Mouse (Mus musculus) stomach, embryonic 14.5 days (tissue): ENCODE results near the gene Szrd1. TPM values are rescaled to one million over a fixed set of nuclear protein-coding genes. Genes with fewer than 3 reads are reported as not detected.

Experiments used
- ATAC-seq: fragments of 200-750 bp; cut with Nextera tagmentation; 2 replicates; pipeline ENCODE4 v1.8.0; 2017; ENCODE audit warnings: low read depth, moderate TSS enrichment; ENCODE audit not compliant: insufficient number of reproducible peaks, insufficient read depth, low FRiP score
- H3K27ac ChIP-seq: fragments of 300-500 bp; sonication (generic); 2 replicates; pipeline ENCODE4 v1.5.1; 2014; ENCODE audit warnings: mild to moderate bottlenecking, low read length, moderate library complexity, mixed read lengths
- H3K27me3 ChIP-seq: fragments of 300-500 bp; sonication (generic); 2 replicates; pipeline ENCODE4 v1.6.1; 2014; ENCODE audit warnings: low read length, control low read depth, mixed read lengths; ENCODE audit not compliant: control insufficient read depth, insufficient read depth
- H3K36me3 ChIP-seq: fragments of 300-500 bp; sonication (generic); 2 replicates; pipeline ENCODE4 v1.6.1; 2014; ENCODE audit warnings: mild to moderate bottlenecking, control low read depth, low read length, moderate library complexity, mixed read lengths; ENCODE audit not compliant: control insufficient read depth, insufficient read depth
- H3K4me1 ChIP-seq: fragments of 300-500 bp; sonication (generic); 2 replicates; pipeline ENCODE4 v1.6.1; 2014; ENCODE audit warnings: low read length, control low read depth, mixed read lengths; ENCODE audit not compliant: control insufficient read depth, insufficient read depth
- H3K4me2 ChIP-seq: fragments of 300-500 bp; sonication (generic); replicated peaks from 2 replicates; pipeline ENCODE4 v1.6.1; 2014; ENCODE audit warnings: low read depth, low read length, control low read depth
- H3K4me3 ChIP-seq: fragments of 300-500 bp; sonication (generic); 2 replicates; pipeline ENCODE4 v1.5.1; 2014; ENCODE audit warnings: low read depth, low read length, control low read depth
- H3K9ac ChIP-seq: fragments of 300-500 bp; sonication (generic); replicated peaks from 2 replicates; pipeline ENCODE4 v1.6.1; 2014; ENCODE audit warnings: low read depth, mild to moderate bottlenecking, control low read depth, low read length, moderate library complexity, mixed read lengths
- H3K9me3 ChIP-seq: fragments of 300-500 bp; sonication (generic); 2 replicates; pipeline ENCODE4 v1.6.1; 2016; ENCODE audit warnings: low read depth, low read length, control low read depth; ENCODE audit not compliant: control insufficient read depth
- whole genome bisulfite sequencing: fragments of 180-500 bp; shearing (Covaris S2); extraction: QIAGEN DNeasy Blood & Tissue Kit; methylation state at CpG from one replicate; pipeline ENCODE4 v1.1.7; 2014; 5-methylcytosine and 5-hydroxymethylcytosine counted together
- polyA plus RNA-seq: library from polyadenylated mRNA; unstranded; fragments of >200 nt; fragmentation: Nextera tagmentation; extraction: Ambion mirVana; gene quantifications from 2 replicates; pipeline ENCODE4 v1.2.1, GENCODE M21; 2014

Szrd1 gene
- polyA plus RNA-seq, 1 experiment from 2014 or later: 35.3 TPM

DNA sequence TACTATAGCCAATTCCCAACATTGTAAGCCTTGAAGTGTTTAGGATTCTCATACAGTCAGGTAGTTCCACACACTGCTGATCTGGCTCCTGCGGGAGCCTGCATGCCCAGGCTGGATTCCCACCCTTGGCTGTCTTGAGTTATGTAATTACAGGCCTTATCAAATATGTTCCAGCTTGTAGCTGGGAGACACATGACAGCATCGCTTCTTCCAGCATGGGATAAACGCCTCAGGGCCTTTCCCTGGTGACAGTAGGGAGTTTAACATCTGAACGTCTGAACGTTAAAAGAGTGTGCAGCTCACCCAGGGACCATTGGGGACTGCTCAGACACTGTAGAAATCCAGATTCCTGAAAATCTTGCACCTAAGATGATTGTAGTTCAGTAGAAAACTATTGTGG, 36.2 kb upstream of the Szrd1 start:
- H3K27ac ChIP-seq: no peak overlapping the region
- no peak for ATAC-seq
- 79% methylated on average over 5 of the region's 5 CpGs for WGBS

DNA sequence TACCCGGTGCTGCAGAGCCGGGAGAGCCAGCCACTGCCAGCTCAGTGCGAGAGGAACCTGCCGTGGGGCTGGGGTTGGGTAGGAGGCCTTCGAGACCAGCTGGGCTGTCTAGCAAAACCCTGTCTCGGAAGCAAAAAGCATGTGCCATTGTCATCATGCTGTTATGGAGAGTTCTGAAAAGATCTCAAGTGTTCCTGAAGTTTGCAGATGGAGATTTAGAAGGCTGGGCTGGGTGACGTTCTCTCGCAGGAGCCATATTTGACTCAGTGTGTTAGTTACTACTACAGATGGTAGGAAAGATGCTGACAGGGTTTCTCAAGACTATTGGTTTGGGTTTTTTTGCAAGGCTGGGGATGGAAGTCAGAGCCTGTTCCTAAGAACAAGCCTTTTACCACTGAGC, 32.5 kb upstream of the Szrd1 start:
- 87% methylated on average over 8 of the region's 8 CpGs for WGBS
- Histone ChIP-seq H3K9ac (no peak overlapping the region), H3K4me3 (no peak overlapping the region), H3K27ac (no peak overlapping the region), H3K4me2 (no peak overlapping the region), H3K27me3 (no peaks in the 10 kb centered on the region), H3K9me3 (no peaks in the 10 kb centered on the region), H3K36me3 (peaks cover 21% of the 10 kb centered on the region; the same call in 1 of the 2 replicates), H3K4me1 (no peaks in the 10 kb centered on the region)
- ATAC-seq: no peak

More for the DNA sequence above, 36.2 kb upstream of the Szrd1 start:
- Histone ChIP-seq H3K4me1 (no peaks in the 10 kb centered on the region), H3K27me3 (no peaks in the 10 kb centered on the region), H3K36me3 (peaks cover 12% of the 10 kb centered on the region), H3K9me3 (no peaks in the 10 kb centered on the region), H3K4me3 (no peak overlapping the region), H3K4me2 (no peak overlapping the region), H3K9ac (no peak overlapping the region)

DNA sequence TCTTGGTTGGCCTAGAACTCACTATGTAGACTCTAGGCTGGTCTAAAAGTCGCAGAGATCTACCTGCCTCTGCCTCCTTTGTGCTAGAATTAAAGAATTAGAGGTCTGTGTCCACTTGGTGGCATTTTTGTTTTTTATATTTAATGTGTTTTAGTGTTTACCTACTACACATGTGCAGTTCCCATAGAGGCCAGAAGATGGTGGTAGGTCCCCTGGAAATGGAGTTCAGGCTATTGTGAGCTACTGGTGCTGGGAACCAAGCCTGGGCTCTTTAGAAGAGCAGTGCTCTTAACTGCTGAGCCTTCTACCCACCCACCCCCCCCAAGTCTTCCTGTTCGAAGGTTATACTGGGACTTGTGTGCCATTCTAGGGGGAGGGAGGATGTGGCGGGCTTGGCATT, 27.6 kb upstream of the Szrd1 start:
- H3K9me3 ChIP-seq: no peaks in the 10 kb centered on the region
- H3K36me3 ChIP-seq: peaks cover 21% of the 10 kb centered on the region; the same call in 1 of the 2 replicates
- no peak overlapping the region for H3K4me2 ChIP-seq
- H3K4me3 ChIP-seq: no peak overlapping the region
- H3K27me3 ChIP-seq: no peaks in the 10 kb centered on the region
- H3K27ac ChIP-seq: no peak overlapping the region
- H3K9ac ChIP-seq: no peak overlapping the region
- no peak for ATAC-seq
- no peaks in the 10 kb centered on the region for H3K4me1 ChIP-seq
- 93% methylated on average over 3 of the region's 3 CpGs for WGBS

DNA sequence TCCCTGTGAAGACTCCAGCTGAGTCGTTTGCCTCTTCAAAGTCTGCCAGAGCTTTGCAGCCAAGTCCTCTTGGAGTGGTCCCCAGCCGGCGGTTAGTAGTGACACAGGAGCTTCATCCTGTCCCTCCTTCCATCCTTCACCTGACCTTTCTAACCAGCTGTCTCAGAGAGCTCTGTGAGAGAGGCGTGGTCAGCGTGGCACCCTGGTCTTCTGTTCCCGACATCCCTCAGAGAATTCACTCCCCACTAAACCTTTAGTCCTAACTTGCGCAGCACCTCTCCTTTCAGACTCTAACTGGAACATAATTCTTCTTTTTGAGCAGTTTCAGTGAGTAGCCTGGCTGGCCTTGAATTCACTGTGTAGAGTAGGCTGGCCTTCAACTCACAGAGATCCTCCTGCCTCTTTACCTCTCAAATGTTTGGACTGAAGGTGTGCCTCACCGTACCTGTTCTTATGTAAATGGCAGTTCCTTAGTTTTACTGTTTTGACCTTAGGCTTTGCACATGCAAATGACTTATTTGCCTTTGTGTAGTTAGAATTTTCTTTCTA, 26.2 kb upstream of the Szrd1 start:
- no peak overlapping the region for H3K4me3 ChIP-seq

DNA sequence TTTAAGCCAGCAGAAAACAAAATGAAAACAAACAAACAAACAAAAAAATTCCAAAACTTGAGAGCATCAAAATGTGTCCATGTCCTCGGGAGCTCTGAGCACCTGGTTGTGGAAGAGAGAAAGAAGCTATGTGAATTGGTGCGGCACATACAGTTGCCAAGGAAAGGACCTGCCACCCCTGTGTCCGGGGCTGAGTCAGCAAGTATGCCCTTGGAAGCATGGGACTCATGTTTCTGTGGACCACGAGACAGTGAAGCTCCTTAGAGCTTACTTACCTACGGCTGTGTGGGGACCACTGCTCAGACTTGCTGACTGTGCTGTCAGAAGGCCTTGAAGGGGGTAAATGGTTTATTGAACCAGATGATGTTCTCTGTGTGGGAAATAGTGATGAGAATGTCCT, 24.2 kb upstream of the Szrd1 start:
- Histone ChIP-seq H3K4me1 (peaks cover 9% of the 10 kb centered on the region), H3K9ac (no peak overlapping the region), H3K36me3 (0 out of 2 replicates have a peak, but pooled peaks cover 2% of the 10 kb centered on the region), H3K9me3 (no peaks in the 10 kb centered on the region), H3K27me3 (no peaks in the 10 kb centered on the region), H3K4me2 (no peak overlapping the region), H3K4me3 (no peak overlapping the region), H3K27ac (no peak overlapping the region)
- 92% methylated on average over 5 of the region's 5 CpGs for WGBS
- ATAC-seq: no peak

More for the DNA sequence above, 26.2 kb upstream of the Szrd1 start:
- Histone ChIP-seq H3K9me3 (no peaks in the 10 kb centered on the region), H3K27ac (no peak overlapping the region), H3K9ac (no peak overlapping the region), H3K4me2 (no peak overlapping the region), H3K4me1 (no peaks in the 10 kb centered on the region), H3K36me3 (peaks cover 12% of the 10 kb centered on the region; the same call in 1 of the 2 replicates), H3K27me3 (no peaks in the 10 kb centered on the region)
- ATAC-seq: no peak
- 72% methylated on average over 8 of the region's 8 CpGs for WGBS

DNA sequence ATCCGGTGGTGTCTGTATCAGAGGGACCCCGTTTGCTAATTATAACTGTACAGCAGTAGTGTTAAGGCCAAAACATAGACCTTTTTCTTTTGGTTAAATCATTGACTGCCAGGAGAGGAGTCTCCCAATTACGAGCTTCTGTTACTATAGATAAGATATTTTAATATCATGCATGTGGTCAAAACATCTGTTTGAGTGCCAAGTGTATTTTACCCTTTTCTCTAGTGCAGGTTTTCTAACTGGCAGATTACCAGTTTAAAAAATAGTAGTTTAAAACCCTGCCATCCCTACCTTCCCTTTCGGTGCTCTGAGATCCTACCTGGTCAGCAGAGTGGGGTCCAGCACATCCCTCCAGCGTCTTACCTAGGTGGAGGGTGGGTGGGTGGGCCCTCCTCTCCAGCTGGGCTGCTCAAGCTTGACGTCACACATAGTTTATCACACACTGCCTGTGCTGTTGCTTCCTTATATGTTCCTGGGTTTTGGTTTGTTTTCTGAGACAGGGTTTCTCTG, 22.2 kb upstream of the Szrd1 start:
- no peak overlapping the region for H3K27ac ChIP-seq
- WGBS: 82% methylated on average over 6 of the region's 6 CpGs
- H3K4me3 ChIP-seq: no peak overlapping the region
- ATAC-seq: no peak; the same call in 1 of the 2 replicates
- H3K4me2 ChIP-seq: no peak overlapping the region
- no peak overlapping the region for H3K9ac ChIP-seq
- no peaks in the 10 kb centered on the region for H3K9me3 ChIP-seq
- no peaks in the 10 kb centered on the region for H3K36me3 ChIP-seq
- no peaks in the 10 kb centered on the region for H3K27me3 ChIP-seq
- peaks cover 9% of the 10 kb centered on the region for H3K4me1 ChIP-seq

DNA sequence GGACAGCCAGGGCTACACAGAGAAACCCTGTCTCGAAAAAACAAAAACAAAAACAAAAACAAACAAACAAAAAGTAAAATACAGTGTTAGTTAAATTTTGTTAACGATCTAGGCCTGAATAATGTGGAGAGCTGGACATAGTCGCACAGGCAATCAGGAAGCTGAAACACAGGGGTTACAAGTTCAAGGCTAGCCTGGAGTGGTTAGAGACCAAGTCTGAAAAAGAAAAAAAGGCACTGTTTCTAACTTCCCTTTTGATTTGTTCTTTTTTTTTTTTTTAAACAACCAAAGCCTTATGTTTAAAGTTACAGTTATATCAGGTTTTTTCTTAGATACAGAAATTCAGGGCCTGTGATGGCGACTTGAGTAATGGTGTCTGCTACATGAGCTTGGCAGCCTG, 20.6 kb upstream of the Szrd1 start:
- no peaks in the 10 kb centered on the region for H3K9me3 ChIP-seq
- 86% methylated on average over 4 of the region's 4 CpGs for WGBS
- H3K27me3 ChIP-seq: no peaks in the 10 kb centered on the region
- no peak overlapping the region for H3K9ac ChIP-seq
- no peak overlapping the region for H3K4me2 ChIP-seq
- no peak overlapping the region for H3K27ac ChIP-seq
- H3K36me3 ChIP-seq: no peaks in the 10 kb centered on the region
- no peak for ATAC-seq
- peaks cover 12% of the 10 kb centered on the region for H3K4me1 ChIP-seq
- no peak overlapping the region for H3K4me3 ChIP-seq

DNA sequence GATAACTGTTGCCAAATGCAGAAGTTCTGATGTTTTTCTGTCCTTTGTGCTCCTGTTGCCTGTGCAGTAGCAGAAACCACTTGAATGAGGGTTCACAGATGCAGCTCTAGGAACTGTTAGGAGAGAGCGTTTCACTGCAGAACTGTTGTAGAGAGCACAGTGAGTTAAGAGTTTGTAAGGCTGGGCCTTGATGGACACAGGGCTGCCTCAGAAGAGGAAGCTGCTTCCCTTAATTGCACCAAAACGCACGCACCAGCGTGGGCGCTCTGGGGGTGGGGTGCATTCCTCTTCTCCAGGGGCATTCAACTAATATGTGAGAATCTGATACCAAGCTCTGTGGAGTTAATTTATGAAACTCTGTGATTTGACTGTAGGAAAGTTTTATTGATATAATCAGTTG, 20.1 kb upstream of the Szrd1 start:
- no peak overlapping the region for H3K4me3 ChIP-seq
- ATAC-seq: no peak
- no peak overlapping the region for H3K4me2 ChIP-seq
- no peaks in the 10 kb centered on the region for H3K27me3 ChIP-seq
- 39% methylated on average over 5 of the region's 5 CpGs for WGBS
- H3K4me1 ChIP-seq: peaks cover 12% of the 10 kb centered on the region
- H3K9me3 ChIP-seq: no peaks in the 10 kb centered on the region
- peak overlapping the region; percentile 27; the same call in 1 of the 2 replicates for H3K27ac ChIP-seq
- no peak overlapping the region for H3K9ac ChIP-seq
- no peaks in the 10 kb centered on the region for H3K36me3 ChIP-seq

DNA sequence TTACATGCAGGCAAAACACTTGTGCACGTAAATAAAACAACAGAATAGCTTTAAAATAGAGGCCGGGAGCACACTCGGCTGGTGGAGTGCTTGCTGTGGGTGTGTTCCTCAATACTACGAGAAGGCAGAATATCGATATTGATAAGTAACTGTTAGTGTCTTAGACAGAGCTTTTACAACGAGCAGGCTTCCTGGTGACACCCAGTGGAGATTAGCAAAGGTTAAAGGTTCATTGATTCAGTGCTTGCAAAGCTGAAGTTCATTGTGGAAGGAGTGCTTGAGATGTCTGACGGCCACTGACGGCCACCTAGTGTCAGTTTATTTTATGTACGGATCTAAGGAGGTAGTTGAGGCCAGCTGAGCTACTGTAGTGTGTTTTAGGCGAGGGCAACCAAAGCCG, 19.5 kb upstream of the Szrd1 start:
- Histone ChIP-seq H3K9me3 (no peaks in the 10 kb centered on the region), H3K36me3 (no peaks in the 10 kb centered on the region), H3K27ac (peak overlapping the region; percentile 27; the same call in 1 of the 2 replicates), H3K27me3 (no peaks in the 10 kb centered on the region), H3K4me3 (no peak overlapping the region), H3K4me2 (no peak overlapping the region), H3K9ac (0 out of 2 replicates have a peak overlapping the region, but pooled peaks have one; percentile 3), H3K4me1 (peaks cover 12% of the 10 kb centered on the region)
- WGBS: 43% methylated on average over 11 of the region's 11 CpGs
- ATAC-seq: no peak
